Mouse (Mus musculus): ENCODE measurements around the gene Vdr. TPM values are rescaled to one million over a fixed set of nuclear protein-coding genes. Genes with fewer than 3 reads are reported as not detected.

The Vdr gene
- polyA plus RNA-seq, 1 experiment from 2014 or later = 0.22 TPM

DNA sequence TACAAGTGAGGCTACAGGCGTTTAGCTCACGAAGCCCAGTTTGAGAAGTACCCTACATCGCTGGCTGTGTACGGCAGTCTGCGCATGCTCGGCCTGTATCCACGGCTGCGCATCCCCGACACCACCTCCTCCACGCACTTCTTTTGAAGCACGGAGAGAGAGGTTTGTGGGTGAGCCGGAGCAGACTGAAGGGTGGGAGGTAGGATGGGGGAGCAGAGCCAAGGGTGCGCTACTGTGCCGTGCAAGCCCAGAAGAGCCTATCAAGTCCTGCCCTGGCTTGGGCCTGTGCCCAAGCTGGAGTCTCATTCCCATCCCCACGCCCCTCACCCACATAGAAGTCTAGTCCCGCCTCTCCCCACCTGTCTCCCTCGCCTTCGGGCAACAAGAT, 46.9 kb downstream of the Vdr start:
- H3K4me3 ChIP-seq (replicated peaks) = no peak overlapping the region
- ATAC-seq (ENCODE audit: low read depth) (no peak), DNase-seq (no peak)
- no peak overlapping the region for H3K9ac ChIP-seq
- peaks cover 26% of the 10 kb centered on the region for H3K4me1 ChIP-seq (replicated peaks)
- H3K36me3 ChIP-seq = 0 out of 2 replicates have a peak, but pooled peaks cover 4% of the 10 kb centered on the region
- WGBS (ENCODE audit: insufficient replicate concordance) = 72% methylated on average over 18 of the region's 18 CpGs
- H3K4me2 ChIP-seq = no peak overlapping the region
- peaks cover 6% of the 10 kb centered on the region; the same call in 1 of the 2 replicates for H3K9me3 ChIP-seq (replicated peaks)
- H3K27me3 ChIP-seq = no peaks in the 10 kb centered on the region
- H3K27ac ChIP-seq = no peak overlapping the region

DNA sequence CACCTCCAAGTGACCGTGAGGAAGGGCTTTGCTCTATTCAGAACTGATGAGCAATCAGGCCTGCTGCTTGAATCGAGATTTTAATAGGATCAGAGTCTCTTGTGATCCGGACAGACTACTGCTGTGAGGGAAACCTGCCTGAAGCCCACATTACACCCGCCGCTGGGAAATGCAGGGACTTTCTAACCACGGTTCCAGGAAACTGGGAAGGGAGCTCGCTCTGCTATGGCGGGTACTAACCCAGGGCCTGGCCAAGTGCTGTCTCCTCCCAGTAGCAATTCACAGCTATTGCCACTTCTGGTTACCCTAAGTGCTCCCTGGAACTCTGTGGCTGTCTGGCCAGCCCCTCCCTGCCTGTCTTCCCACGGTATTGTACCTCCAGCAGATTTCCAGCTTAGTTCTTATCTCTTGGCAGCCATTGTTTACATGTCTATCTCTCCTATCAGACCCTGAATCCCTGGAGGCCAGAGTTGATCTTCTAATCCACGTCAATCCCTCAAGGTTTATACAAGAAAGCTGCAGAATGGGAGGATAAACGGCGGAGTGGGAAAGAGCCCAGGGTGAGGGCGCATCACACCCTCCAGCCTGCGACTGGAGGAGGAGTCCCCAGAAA, 47.4 kb downstream of the Vdr start:
- Histone ChIP-seq H3K9ac (no peak overlapping the region), H3K9me3 (replicated peaks) (peaks cover 6% of the 10 kb centered on the region; the same call in 1 of the 2 replicates), H3K4me2 (no peak overlapping the region), H3K4me3 (replicated peaks) (no peak overlapping the region), H3K27me3 (no peaks in the 10 kb centered on the region), H3K4me1 (replicated peaks) (peaks cover 26% of the 10 kb centered on the region), H3K36me3 (0 out of 2 replicates have a peak, but pooled peaks cover 4% of the 10 kb centered on the region), H3K27ac (no peak overlapping the region)
- DNase-seq (no peak), ATAC-seq (ENCODE audit: low read depth) (no peak)
- WGBS (ENCODE audit: insufficient replicate concordance) = 53% methylated on average over 14 of the region's 14 CpGs

DNA sequence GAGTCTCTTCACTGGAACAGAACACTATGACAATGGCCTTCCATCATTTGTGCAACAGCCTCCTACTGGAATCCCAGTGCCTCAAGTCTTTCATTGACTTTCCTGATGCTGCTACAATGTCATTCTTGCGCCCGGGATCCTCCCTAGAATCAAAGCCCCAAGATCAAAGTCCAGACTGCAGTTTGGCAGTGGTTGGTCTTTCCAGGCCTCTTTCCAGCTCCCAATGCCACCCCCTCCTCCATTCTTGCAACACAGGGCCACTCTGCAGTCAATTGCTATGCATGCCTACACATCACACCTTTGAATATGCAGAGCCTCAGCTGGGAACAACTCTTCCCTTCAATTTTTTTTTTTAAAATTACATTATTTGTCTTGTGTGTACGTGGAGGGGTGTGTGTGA, 50.1 kb downstream of the Vdr start:
- WGBS (ENCODE audit: insufficient replicate concordance) = 74% methylated on average over 3 of the region's 3 CpGs
- Histone ChIP-seq H3K9me3 (replicated peaks) (no peaks in the 10 kb centered on the region), H3K4me3 (replicated peaks) (no peak overlapping the region), H3K27me3 (no peaks in the 10 kb centered on the region), H3K9ac (no peak overlapping the region), H3K36me3 (no peaks in the 10 kb centered on the region), H3K27ac (no peak overlapping the region), H3K4me1 (replicated peaks) (peaks cover 25% of the 10 kb centered on the region), H3K4me2 (no peak overlapping the region)
- no peak for ATAC-seq (ENCODE audit: low read depth)
- DNase-seq = no peak

DNA sequence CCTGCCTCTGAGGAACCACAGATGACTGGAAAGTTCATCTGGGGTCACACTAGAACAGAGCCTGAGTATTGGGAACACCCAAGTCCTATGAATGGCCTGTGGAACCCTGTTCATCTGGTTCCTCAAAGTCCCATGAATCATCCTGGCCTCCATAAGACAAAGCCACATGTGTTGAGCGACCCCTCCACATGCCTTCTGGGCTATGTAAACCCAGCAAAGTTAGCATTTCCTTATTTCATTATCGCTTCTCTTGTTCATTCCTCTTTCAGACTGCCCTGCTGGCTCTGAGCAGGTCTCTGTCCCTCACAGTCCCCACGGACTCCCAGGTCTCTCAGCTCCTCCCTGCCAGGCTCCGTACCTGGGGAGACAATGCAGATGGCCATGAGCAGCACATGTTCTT, 52.0 kb downstream of the Vdr start:
- Histone ChIP-seq H3K4me3 (replicated peaks) (no peak overlapping the region), H3K9ac (no peak overlapping the region), H3K9me3 (replicated peaks) (no peaks in the 10 kb centered on the region), H3K27ac (no peak overlapping the region), H3K36me3 (no peaks in the 10 kb centered on the region), H3K4me2 (no peak overlapping the region), H3K4me1 (replicated peaks) (peaks cover 13% of the 10 kb centered on the region), H3K27me3 (no peaks in the 10 kb centered on the region)
- ATAC-seq (ENCODE audit: low read depth) = no peak
- WGBS (ENCODE audit: insufficient replicate concordance) = 65% methylated on average over 4 of the region's 4 CpGs
- DNase-seq = no peak

DNA sequence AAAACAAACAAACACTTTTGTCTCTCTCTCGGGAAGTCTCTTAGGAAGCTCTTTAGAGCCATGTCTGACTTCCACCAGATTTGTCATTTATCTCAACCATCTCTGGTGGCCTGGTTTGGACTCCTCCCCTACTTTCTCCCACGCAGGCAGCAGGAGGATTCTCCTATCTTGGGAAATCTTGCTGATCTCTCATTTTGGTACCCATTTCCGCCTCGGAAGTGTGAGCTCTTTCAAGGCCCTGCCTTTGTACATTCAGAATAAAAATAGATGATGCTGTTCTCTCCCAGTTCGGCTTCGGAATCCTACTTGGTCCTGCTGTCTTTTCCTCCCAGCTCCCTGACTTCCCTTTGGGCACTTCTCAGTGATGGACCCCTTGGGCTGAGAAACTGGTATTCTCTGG, 55.9 kb downstream of the Vdr start:
- Histone ChIP-seq H3K27ac (no peak overlapping the region), H3K4me3 (replicated peaks) (no peak overlapping the region), H3K4me1 (replicated peaks) (peaks cover 31% of the 10 kb centered on the region), H3K9me3 (replicated peaks) (no peaks in the 10 kb centered on the region), H3K36me3 (no peaks in the 10 kb centered on the region), H3K4me2 (no peak overlapping the region), H3K9ac (no peak overlapping the region), H3K27me3 (no peaks in the 10 kb centered on the region)
- ATAC-seq (ENCODE audit: low read depth) (no peak), DNase-seq (no peak)
- WGBS (ENCODE audit: insufficient replicate concordance) = 46% methylated on average over 6 of the region's 6 CpGs

DNA sequence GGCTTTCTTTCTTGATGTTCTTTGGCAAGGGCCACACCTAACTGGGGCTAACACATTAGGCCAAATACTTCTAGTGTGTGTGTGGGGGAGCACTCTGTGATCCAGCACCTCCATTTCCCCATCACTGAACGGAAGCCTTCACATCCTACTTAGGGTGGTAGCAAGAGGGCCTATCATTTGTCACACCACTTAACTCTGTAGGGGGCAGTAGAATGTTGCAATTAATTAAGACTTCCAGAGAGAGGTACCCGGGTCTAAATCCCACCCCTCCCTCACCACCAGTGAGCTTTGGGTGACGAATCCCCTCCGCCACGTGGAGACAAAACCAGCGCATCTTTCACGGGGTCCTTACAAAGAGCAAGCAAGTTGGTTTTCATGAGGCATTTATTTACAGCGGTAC, 56.4 kb downstream of the Vdr start:
- no peak for DNase-seq
- no peaks in the 10 kb centered on the region for H3K9me3 ChIP-seq (replicated peaks)
- no peaks in the 10 kb centered on the region for H3K36me3 ChIP-seq
- no peak overlapping the region for H3K4me3 ChIP-seq (replicated peaks)
- no peak overlapping the region for H3K4me2 ChIP-seq
- ATAC-seq (ENCODE audit: low read depth) = no peak
- no peaks in the 10 kb centered on the region for H3K27me3 ChIP-seq
- H3K9ac ChIP-seq = no peak overlapping the region
- H3K27ac ChIP-seq = no peak overlapping the region
- WGBS (ENCODE audit: insufficient replicate concordance) = 43% methylated on average over 8 of the region's 8 CpGs
- H3K4me1 ChIP-seq (replicated peaks) = peaks cover 36% of the 10 kb centered on the region

DNA sequence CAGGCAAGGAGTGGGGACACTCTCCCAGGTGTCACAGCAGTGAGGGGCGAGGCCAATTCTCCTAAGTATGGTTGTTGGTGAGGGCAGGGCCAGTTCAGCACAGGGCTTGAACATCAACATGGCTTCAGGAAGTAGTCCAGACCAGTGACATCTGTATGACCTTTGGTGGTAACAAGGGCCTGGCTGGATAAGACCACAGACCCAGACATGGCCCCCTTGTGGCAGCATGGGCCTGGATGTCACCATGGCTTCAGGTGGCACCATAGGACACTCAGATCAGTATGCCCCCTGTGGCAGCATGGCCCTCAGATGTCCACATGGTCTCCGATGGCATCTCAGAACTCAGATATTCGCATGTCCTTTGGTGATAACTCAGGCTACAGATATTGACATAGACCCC, 58.1 kb downstream of the Vdr start:
- H3K4me1 ChIP-seq (replicated peaks) = peaks cover 52% of the 10 kb centered on the region
- no peak for ATAC-seq (ENCODE audit: low read depth)
- 86% methylated on average over 3 of the region's 3 CpGs for WGBS (ENCODE audit: insufficient replicate concordance)
- H3K27me3 ChIP-seq = no peaks in the 10 kb centered on the region
- no peaks in the 10 kb centered on the region for H3K36me3 ChIP-seq
- no peak for DNase-seq
- no peak overlapping the region for H3K4me3 ChIP-seq (replicated peaks)
- no peak overlapping the region for H3K9ac ChIP-seq
- H3K27ac ChIP-seq = no peak overlapping the region
- no peaks in the 10 kb centered on the region for H3K9me3 ChIP-seq (replicated peaks)
- H3K4me2 ChIP-seq = no peak overlapping the region

DNA sequence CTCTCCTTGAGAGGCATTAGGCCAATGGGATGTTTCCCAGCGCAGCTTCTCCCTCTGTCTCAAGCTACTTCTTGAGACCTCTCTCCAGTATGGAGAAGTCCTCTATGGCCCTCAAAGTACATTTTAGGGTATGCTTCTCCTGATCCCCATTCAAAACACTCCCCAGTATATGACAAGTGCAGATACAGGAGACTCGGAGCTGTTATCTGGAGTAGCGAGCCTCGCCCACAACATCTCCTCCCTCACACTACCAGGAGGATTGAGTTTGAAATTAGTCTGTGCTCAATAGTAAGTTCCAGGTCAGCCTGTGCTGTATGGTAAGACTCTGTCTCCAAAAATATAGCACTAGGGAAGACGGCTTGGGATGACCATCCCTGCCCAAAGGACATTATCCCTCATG, 59.4 kb downstream of the Vdr start:
- H3K4me2 ChIP-seq = peak overlapping the region; percentile 48
- H3K27me3 ChIP-seq = no peaks in the 10 kb centered on the region
- ATAC-seq (ENCODE audit: low read depth) (peak; percentile 73), DNase-seq (no peak)
- H3K9me3 ChIP-seq (replicated peaks) = 0 out of 2 replicates have a peak, but pooled peaks cover 3% of the 10 kb centered on the region
- H3K9ac ChIP-seq = peak overlapping the region; percentile 53
- peaks cover 65% of the 10 kb centered on the region for H3K4me1 ChIP-seq (replicated peaks)
- H3K36me3 ChIP-seq = no peaks in the 10 kb centered on the region
- no peak overlapping the region for H3K4me3 ChIP-seq (replicated peaks)
- WGBS (ENCODE audit: insufficient replicate concordance) = 30% methylated on average over 5 of the region's 5 CpGs
- H3K27ac ChIP-seq = peak overlapping the region; percentile 84

DNA sequence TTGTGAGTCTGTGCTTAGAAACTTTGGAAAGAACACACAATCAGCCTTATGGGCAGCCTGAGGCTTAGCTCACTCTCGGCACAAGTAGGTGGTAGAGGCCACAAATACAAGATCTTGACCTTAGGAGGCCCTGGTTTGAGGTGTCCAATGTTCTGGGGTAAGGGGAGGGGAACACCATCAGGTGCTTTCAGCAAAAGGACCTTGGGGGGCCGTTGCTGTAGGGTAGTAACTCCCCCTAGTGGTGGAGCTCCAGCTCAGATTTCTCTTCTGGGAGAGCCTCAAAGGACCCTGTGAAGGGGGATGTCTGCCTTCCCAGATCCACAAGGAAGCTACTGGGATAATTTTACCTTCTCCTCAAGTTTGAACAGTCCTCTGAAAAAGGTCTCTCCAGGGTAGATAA, 60.0 kb downstream of the Vdr start:
- Histone ChIP-seq H3K36me3 (no peaks in the 10 kb centered on the region), H3K27me3 (no peaks in the 10 kb centered on the region), H3K4me3 (replicated peaks) (0 out of 2 replicates have a peak overlapping the region, but pooled peaks have one; percentile 52), H3K9me3 (replicated peaks) (0 out of 2 replicates have a peak, but pooled peaks cover 4% of the 10 kb centered on the region), H3K9ac (peak overlapping the region; percentile 53), H3K27ac (peak overlapping the region; percentile 84), H3K4me1 (replicated peaks) (peaks cover 70% of the 10 kb centered on the region), H3K4me2 (peak overlapping the region; percentile 48)
- ATAC-seq (ENCODE audit: low read depth) = no peak
- no peak for DNase-seq
- WGBS (ENCODE audit: insufficient replicate concordance) = 19% methylated on average over 2 of the region's 2 CpGs

DNA sequence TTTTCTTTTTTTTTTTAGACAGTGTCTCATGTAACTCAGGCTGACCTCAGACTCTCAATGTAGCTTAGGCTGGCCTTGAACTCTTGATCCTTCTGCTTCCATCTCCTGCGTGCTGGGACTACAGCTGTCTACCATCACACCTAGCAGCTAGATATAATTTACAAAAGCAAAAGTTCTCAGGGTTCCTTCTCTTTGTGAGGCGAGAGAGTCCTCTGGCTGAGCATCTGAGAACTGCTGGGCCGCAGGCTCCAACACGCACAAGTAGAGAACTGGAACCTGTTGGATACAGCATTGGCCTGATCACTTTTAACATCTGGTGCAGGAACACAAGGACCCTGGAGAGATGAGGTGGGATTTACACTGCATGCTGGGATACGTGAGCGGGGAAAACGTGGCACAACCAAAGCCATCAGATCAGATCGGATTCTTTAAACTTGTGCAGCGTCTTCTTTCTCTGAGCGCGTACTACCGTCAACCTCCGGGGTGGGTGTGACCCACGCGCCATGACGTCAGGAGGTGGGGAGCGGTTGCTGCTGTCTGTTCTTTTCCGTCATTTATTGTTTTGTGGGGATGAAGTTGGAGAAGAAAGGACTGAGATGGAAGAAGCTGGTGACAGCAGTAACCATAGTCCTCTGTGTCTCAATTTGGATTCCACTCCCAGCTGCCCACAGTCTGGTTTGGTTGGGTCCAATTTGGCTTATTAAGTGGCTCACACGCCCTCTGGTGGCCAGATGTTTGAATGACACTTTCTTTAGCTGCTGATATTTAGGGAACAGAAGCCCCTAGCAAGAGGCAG, 61.1 kb downstream of the Vdr start:
- H3K4me1 ChIP-seq (replicated peaks) = peaks cover 77% of the 10 kb centered on the region
- DNase-seq (peak; percentile 66), ATAC-seq (ENCODE audit: low read depth) (peak; percentile 49)
- H3K27me3 ChIP-seq = no peaks in the 10 kb centered on the region
- peak overlapping the region; percentile 52 for H3K4me3 ChIP-seq (replicated peaks)
- 4% methylated on average over 19 of the region's 19 CpGs for WGBS (ENCODE audit: insufficient replicate concordance)
- 0 out of 2 replicates have a peak, but pooled peaks cover 4% of the 10 kb centered on the region for H3K9me3 ChIP-seq (replicated peaks)
- no peaks in the 10 kb centered on the region for H3K36me3 ChIP-seq
- peak overlapping the region; percentile 56 for H3K9ac ChIP-seq
- peak overlapping the region; percentile 80 for H3K27ac ChIP-seq
- peak overlapping the region; percentile 71 for H3K4me2 ChIP-seq

DNA sequence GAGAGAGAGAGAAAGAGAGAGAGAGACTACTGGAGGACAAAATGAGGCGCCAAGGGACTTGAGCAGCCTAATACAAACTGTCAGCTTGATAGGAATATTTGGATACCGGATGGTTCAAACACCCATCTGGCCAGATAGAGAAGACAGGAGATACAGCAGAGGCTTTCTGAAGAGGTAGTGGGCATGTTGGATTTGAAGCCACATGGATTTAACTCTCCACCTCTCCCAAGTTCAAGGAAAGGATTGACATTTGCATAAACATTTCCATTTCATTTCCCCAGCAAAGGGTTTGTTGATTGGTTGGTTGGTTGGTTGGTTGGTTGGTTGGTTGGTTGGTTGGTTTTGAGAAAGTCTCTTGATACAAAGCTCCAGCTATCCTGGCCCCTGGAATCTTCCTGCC, 62.6 kb downstream of the Vdr start:
- no peak for DNase-seq
- no peak for ATAC-seq (ENCODE audit: low read depth)
- no peaks in the 10 kb centered on the region for H3K27me3 ChIP-seq
- peaks cover 92% of the 10 kb centered on the region for H3K4me1 ChIP-seq (replicated peaks)
- peak overlapping the region; percentile 39 for H3K4me3 ChIP-seq (replicated peaks)
- H3K27ac ChIP-seq = peak overlapping the region; percentile 87
- peak overlapping the region; percentile 64 for H3K9ac ChIP-seq
- 0 out of 2 replicates have a peak, but pooled peaks cover 4% of the 10 kb centered on the region for H3K9me3 ChIP-seq (replicated peaks)
- no peaks in the 10 kb centered on the region for H3K36me3 ChIP-seq
- H3K4me2 ChIP-seq = peak overlapping the region; percentile 58
- WGBS (ENCODE audit: insufficient replicate concordance) = 41% methylated on average over 2 of the region's 2 CpGs

All from liver, embryonic 13.5 days (tissue).